Mouse (Mus musculus) layer of hippocampus, postnatal 14 days (tissue): Measurements from ENCODE around the gene Vsig2. TPM values are rescaled to one million over a fixed set of nuclear protein-coding genes. Genes with fewer than 3 reads are reported as not detected.
A peak's percentile ranks its signal among the peaks of the same experiment; 100 is the strongest.

Source experiments
- DNase-seq, 2 experiments: peaks; one replicate each; pipeline ENCODE4 v3.0.0; 2021 to 2022; ENCODE audit warnings: low spot score in 2 of 2, mixed read lengths in 1 of 2
- long read RNA-seq, 2 experiments: library from polyadenylated mRNA; stranded (forward); transcript quantifications; one replicate each; pipeline ENCODE4 v2.0.0; 2021
- total RNA-seq, 2 experiments: library from RNA; stranded (reverse); gene quantifications; 2 replicates each; pipeline ENCODE4 v1.2.3; 2021

Vsig2 gene
- 1 to 10 TPM; 3.5 to 6.2 TPM for total RNA-seq
- long read RNA-seq, experiment 1 = 0 reads
- long read RNA-seq, experiment 2, partial matches to known transcripts = 0 of 7 reads
- long read RNA-seq, experiment 2, other reads (novel, unspliced or antisense) = 7 of 7 reads

DNA sequence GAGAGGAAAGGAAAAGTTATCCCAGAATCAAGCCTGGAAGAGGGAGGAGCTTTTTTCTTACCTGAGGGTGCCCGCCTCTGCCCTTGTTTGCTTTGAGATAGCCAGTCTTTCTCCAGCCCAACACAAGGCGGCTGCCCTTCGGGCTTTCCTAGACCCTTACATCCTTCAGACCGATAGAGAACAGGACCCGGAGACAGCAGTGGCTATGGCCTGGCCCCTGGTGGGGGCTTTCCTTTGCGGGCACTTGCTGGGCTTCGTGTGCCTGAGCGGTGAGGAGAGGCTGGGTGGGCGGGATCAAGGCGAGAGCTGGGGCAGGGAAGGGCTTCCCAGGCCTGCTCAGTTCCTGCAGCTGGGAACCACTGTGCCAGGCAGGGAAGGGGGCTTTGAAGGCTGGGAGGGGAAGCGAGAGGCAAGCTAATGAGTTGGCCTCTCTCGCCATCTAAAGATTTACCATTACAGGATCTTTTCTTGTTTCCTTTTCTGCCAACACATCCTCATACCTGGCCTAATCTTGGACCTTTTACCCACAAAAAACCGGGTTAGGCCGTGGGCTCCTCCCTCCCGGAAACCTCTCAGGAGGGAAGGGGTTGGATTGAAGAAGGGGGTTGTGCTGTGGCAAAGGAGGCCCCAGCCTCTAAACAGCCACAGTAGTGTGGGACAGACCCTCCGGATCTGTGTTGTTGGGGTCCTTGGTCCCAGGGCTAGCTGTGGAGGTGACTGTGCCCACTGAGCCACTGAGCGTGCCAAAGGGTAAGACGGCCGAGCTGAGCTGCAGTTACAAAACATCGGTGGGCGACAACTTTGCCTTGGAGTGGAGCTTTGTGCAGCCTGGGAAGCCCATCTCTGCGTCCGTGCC lies at the start of gene Vsig2:
TSS of gene Vsig2 (plus strand) at position 86 of the 856 bp plus-strand sequence.
- DNase-seq = no peak

DNA sequence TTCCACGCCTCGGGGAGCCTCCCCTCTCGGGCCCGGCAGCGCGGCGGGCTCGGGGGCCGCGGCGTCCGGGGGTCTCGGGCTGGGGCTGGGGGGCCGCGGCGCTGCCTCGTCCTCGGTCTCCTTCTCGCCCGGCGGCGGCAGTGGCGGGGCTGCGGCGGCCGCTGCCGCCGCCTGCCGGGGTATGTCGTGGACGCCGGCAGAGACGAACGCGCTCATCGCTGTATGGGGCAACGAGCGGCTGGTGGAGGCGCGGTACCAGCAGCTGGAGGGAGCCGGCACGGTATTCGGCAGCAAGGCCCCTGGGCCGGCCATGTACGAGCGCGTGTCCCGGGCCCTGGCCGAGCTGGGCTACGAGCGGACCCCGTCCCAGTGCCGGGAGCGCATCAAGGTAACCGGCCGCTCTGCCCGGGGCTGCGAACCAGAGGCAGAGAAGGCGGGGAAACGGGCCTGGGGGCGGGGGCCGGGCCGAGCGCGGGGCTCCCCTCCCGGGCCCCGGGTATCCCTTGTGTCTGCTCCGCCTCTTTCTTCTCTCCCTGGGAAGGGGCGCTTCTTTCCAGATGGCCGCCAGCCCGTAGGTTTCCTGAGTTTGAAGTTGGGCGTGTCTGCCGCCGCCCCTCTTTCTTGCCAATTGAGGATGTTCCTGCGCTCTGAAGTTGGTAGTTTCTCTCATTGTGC lies 49.5 kb upstream of the Vsig2 start:
- peak; percentile 31 to 37 for DNase-seq

DNA sequence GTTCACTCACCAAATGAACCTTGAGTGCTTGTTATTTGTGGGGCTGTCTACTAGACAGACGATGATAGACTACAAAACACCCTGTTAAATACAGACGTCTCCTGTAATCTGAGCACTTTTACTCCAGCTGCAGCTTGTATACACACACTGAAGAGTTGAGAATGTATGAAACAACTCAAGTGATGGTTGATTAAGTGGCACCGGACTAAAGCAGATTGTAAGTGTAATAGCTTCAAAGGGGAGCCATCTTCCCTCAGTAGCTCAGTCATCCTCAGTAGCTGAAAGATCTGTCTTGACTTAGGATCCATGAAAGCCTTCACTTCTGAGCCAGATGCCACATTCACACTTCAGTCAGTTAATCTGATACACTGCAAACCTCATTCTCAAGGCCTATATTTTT lies 43.3 kb upstream of the Vsig2 start:
- DNase-seq = no peak

DNA sequence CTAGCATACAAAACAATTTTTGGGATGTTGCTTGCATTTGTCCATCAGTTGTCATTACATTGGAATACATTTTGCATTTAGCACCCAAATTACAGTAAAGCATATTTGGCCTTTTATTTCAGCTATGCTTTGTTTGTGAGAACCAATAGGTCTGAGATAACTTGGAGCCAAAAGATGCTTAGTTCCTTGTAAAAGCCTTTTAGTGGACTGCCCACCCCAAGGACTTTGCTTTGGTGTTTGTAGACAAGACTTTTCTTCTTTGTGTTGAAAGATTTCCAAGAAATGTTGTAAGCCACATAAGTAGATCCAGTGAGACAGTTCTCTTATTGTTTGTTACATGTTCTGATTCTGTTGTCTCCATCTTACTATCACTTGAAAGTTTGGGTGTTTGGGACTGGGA lies 42.7 kb upstream of the Vsig2 start:
- no peak for DNase-seq

DNA sequence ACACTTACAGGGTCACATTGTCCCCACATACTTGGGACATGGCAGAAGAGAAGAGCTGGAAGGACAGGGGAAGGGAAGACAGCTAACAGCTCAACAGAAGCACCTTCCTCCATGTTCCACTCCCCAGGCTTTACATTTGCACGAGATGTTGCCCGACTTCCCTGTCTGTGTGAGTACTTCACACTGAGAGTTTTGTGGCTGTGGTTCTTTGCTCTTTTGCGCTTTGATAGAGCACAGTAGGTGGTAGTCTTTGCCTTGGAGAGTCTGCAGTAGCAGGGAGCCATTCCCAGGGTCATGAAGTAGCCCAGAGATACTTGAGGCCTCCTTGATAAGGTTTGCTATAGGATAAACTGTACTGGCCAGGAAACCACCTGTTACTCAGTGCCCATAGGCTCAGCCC lies 38.9 kb upstream of the Vsig2 start:
- no peak for DNase-seq

DNA sequence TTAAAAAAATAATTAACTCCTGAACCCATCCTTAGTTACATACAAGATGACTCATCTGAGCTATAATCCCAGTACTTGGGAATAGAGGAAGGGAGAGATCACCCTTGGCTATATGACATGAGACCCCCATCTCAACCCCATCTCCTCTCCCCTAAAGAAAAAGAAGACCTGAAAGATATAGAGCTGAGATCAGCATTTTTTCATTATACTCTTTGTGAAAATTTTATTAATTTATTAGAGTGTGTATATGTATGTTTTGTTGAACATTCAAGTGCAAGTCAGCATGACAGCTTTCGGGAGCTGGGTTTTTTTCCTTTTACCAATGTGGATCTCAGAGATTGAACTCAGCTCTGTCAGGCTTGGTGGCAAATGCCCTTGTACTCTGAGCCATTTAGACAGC lies 37.9 kb upstream of the Vsig2 start:
- DNase-seq = no peak

DNA sequence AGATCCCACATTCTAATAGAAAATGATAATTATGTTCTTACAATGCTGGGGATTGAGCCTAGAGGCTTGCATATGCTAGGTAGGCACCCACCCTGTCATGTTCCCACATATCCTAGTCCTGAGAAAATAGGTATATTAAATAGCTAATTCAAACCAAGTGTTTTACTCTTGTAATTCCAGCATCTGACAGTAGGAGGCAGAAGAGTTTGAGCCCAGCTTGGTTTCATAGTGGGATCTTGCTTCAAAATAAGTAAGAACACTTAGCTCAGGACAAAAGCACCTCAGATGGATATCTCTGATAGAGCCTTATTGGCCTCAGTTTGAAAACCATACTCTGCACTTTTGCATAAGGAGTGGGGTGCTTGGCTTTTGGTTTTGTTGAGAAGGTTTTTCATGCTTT lies 34.7 kb upstream of the Vsig2 start:
- no peak for DNase-seq

DNA sequence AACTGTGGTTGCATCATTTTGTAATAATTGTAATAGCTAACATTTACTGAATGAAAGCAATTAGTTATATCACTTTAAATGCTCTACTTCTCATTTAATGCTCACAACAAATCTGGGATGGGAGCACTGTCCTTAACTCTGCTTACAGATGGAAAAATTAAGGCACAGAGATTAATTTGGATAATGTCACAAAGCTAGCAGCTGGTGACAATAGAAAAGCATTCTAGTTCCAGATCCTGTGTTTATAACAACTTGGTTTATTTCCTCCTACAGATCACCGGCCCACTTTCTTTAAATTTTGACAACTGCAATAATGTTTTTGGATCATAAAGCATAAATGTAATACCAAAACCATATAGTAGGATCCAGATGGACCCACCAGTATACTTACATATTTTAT lies 33.0 kb upstream of the Vsig2 start:
- peak in 1 of 2 experiments; percentile 57 for DNase-seq

DNA sequence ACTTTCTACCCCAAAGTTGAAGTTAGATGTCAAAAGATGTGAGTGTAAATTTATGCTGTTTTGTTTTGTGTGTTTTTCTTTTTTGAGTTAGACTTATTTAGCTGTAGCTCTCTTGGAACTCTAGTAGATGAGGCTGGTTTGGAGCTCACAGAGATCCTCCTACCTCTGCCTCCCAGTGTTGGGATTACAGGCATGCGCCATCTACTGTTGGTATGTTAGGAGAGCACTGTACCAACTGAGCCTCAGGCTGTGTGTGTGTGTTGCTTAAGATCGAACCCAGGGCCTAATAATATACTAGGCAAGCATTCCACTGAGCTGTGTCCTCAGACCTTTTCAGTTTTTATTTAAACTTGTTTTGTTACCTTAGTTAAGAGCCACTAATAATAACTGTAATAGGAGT lies 27.0 kb upstream of the Vsig2 start:
- no peak for DNase-seq

DNA sequence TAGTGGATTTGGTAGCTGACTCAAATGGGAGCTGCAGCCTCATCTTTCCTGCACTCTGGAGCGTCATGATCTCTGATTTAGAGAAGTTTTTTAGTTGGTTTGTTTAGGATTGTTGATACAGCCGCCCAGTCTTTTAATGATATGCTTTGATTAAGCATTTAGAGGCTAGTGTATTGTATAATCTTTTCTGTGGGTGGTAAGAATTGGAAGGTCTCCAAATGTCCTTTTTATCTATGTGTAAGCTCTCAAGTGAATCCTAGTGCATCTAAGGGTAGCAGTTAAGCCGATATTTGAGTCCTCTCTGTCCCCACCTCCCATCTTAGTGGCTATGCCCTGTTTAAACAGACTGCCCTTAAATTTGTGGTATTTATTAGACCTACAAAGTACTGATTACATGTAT lies 24.6 kb upstream of the Vsig2 start:
- DNase-seq = no peak

DNA sequence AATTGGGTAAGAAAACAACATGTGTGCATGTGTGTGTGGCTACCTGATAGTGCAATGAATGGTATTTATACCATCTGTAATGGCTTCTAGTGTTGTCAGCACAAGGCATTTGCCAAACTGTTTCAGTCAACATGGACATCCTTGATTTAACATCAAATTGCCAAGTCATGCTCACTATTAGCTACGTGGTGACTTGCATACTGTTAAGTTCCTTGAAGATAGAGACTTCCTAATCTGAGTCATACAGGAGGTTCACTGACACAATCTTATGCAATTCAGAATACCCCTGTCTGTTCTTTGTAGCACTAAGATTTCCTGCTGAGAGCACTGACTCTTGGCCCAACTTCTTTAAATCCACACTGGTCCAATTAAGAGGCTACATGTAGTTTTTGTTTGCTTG lies 21.6 kb upstream of the Vsig2 start:
- DNase-seq = no peak

DNA sequence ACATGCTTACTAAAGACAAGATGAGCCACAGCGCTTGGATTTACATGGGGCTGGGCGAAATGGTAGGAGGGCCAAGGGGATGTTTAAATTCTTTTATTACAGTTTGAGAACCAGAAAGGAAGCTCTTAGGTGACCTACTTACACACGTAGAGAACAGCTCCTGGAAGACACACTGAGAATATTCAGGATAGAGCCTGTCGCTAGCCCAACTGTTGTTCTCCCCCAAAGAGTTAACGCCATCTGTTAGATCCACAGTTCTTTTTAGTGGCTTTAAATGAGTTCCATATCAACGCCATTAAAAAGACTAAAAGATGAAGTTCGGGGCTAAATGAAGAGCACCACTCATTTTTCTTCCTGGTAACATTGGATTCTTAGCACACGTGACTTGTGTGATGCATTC lies 20.1 kb upstream of the Vsig2 start:
- no peak for DNase-seq

DNA sequence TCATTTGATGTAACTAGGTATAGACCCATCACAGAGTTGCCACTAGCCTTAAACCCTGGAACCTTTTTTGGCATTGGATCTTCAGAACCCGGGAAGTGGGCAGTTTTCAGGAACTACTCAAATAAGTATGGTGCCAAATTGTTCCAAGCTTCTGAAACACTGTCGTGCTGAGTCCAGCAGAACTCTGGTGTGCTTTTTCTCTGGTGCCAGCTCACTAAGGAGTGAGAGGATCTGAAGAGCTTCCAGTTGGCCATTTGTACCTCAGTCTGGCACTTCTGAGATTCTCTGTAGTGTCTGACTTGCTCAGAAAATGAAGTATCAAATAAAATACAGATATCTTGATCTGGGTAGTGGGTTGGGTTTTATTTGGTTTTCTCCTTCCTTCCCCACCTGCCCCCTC lies 19.1 kb upstream of the Vsig2 start:
- no peak for DNase-seq

DNA sequence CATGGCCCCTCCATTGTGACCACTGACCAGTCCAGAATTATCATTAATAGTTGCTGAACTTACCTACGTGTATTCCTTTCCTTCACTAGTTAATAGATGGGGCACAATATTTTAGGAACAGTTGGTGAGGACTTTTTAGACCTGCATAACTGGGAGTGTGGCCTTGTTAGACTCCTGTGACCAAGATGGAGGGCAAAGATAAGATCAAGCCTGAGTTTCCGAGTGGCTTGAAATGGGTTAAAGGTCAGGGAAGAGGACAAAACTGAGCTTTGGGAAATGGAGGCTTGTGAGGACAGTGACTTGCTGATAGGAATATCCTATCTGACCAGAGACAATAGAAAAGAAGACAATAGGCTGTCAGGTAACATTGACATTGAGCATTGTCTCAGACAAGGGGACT lies 13.6 kb upstream of the Vsig2 start:
- no peak for DNase-seq

DNA sequence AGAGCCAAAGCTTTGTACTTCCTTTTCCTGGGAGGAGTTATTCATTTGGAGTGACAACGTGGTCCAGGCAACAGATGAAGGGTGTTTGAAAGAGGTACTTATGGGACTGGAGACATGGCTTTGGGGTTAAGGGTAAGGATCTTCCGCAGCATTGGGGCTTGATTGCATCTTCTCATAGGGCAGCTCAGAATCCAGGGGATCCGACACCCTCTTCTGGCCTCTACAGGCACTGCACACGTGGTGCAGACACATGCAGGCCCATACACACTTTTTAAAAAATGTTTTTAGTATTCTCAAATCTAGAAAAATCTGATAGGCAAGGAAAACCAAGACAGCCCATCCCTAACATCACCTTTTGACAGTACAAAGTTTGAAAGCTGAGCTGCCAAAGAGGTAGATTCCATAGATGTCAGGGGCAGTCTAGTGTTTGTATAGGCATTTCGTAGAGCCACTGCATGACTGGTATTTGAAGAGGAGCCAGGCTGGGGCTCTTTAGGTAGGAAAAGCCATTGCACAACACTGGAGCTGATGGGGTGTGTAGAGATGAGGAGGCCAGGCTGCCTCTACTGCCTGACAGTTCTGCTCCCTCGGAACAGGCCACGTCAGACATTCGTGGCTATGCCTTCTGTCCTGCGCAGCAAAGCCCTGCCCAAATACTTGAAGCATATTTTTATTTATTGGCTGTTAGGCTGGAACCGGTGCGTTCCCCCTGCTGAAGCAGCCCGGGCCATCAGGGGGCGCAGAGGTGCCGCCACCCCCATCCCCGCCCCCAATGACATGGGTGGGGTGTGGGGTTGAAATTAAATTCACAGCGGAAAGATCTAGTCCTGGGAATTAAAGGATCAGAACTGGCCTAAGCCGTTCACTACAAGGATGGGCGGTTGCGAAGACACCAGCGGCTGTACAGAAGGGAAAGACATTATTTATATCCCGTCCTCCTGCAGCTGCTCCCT lies 12.3 kb upstream of the Vsig2 start:
- no peak for DNase-seq

DNA sequence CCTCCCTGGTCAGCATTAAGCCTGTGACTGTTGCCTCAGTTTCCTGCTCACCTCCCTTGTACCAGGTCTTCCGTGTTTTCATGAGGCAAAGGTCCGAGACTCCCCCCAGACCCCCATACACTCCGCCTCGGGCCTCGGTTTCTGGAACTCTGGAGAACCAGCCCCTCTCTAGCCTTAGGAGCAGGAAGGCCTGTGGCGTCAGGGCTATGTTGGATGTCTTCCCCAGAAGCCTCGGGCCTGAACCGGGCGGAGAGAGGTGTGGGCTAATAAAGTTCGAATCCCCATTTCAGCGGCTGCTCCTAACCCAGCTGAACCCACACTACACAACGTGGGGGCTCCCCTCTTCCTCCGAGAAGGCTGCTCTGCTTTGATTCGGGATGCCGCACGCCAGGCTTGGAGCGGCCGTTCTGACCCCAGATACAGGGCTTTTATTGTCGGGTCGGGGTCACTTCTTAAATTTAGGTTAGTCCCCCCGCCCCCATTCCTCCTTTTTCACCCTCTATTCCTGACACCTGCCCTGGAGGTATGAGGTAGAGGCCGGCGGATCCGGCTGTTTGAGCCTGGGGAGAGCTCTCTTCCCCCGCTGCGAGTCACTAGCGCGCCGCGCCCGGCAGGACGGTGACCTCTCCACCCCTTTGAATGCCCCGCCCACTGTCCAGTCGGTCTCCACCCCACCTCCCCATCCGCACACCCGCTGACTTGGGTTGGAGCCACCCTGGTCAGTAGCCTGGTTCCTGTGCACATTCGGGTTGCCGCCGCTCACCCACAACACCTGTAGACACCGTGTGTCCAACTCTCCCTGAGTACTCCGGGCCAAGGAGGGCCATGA lies 11.4 kb upstream of the Vsig2 start, which contains the start of gene Esam:
TSS of gene Esam (plus strand) at position 683 of the 829 bp plus-strand sequence.
- no peak for DNase-seq

DNA sequence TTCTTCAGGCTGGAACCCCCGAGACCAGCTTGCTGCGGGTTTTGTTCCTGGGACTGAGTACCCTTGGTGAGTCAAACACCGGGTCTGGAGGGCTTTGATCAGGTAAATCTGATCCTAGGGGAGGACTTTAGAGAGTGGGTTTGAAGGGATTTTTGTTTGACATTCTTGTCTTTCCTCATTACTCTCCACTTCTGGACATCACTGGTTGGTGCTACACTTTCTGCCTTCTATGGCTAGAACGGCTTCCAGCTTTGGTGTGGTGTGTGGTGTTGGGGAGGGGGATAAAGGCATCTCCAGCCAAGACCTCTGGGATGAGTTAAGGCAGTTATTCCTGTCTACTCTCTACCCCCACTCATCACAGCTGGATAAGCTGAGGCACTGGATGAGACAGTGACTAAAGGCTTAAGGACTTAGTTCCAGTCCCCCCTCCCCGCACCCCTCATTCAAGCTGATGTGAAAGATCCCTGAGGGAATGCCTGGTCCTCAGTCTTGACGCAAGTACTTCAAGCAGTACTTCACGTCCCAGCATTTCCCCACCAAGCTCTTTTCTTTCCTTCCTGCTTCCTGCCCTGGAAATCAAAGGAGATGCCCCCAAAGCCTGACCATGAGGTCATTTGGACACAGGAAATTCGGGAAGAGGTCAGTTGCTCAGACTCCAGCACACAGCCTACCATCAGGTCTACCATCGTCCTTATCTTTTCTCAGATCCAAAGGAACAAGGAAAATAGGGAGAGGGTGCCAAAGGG lies 10.7 kb upstream of the Vsig2 start:
- DNase-seq = no peak

DNA sequence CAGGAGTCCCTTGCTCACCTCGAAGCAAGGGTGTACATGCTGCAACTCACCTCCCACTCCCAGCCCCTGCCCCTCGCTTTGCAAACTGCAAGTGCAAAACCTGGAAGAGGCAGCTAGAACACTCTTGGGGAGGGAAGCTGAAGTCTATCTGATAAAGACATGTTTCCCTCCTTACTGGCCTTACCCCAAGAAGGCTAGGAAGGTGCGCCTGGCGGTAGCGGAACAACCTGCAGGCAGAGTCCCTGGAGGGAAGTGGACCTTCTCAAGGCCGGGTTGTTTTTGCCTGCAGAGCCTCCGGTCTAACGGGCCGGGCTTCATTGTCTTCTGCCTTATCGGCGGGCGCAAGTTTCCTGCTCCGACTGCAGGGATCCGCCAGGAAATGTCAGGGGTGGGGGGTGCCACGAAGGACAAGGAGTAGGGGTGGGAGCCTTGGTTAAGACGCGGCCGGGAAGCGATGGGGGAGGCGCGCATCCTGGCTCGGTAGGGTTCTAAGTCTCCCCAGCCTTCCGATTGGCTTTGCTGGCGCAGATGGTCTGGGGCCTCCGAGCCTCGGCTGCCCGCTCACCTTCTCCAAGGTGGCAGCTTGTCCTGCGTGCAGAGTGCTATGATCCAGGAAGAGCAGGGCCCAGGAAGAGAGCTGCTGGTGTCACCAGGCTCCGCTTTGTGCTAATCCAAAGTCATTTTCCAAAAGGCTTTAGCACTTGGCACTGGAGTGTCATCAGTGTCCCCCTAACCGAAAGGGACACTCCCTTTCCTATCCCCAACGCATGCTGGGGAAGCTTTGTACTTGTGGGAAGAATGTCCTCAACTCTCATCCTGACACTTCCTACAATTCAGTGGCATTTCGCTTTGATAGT lies 8.8 kb upstream of the Vsig2 start:
- DNase-seq = no peak
